Mouse (Mus musculus) cerebellum, adult 2 months (tissue): Measurements from ENCODE around the gene Itgav.

Experiments
- CTCF ChIP-seq: fragments of 200-500 bp; IDR thresholded peaks from 2 replicates; pipeline ENCODE4 v1.5.1; 2011; ENCODE audit warnings: low read depth, mild to moderate bottlenecking, control low read depth, low read length, moderate library complexity, borderline replicate concordance; ENCODE audit not compliant: insufficient read depth
- POLR2A ChIP-seq: fragments of 200-500 bp; IDR thresholded peaks from 2 replicates; pipeline ENCODE4 v1.6.1; 2011; ENCODE audit warnings: low read length, control low read depth, borderline replicate concordance; ENCODE audit not compliant: insufficient read depth

- TF ChIP-seq POLR2A: no peak
- no peak for TF ChIP-seq CTCF
These were observed 42.9 kb upstream of the Itgav start for GRCm38 (mm10) chr2:83681332-83681731.
